Mouse (Mus musculus) layer of hippocampus, adult 9-10 months (tissue): ENCODE measurements around the gene Ina.

Source experiments
- DNase-seq: peaks from one replicate; pipeline ENCODE4 v3.0.0; 2022; ENCODE audit warnings: low spot score

Ina gene

DNA sequence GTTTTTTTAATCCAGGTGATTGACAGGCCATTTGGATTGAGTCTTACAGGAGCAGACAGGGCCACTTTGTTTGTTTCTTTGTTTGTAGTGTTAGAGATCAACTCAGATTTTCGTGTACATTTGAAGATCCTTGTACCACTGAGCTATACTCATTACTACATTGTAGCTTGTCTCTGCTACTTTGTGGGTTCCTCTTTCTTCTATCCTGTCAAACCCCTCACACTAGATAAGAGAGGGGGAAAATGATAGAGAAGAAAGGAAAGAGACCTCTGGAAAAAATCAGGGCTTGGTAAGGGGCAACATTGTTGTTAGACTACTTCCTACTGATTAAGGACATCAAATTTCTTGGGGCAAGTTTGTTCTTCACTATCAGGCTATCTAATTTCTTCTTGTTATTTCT, 43.2 kb downstream of the Ina start:
- DNase-seq, result no peak

DNA sequence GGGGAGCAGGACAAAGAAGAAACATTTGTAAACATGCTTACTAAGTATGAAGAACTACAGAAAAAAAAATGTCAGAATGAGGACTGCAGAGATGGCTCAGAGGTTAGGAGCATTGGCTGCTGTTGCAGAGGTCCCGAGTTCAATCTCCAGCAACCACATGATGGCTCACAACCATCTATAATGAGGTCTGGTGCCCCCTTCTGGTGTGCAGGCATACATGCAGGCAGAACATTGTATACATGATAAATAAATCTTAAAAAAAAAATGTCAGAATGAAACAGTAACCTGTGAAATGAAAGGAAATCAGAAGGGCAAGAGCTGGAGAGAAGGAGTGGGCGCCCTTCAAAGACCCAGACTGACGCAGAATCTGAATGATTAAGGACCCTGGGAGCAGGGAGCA, 51.4 kb downstream of the Ina start:
- DNase-seq, result no peak

DNA sequence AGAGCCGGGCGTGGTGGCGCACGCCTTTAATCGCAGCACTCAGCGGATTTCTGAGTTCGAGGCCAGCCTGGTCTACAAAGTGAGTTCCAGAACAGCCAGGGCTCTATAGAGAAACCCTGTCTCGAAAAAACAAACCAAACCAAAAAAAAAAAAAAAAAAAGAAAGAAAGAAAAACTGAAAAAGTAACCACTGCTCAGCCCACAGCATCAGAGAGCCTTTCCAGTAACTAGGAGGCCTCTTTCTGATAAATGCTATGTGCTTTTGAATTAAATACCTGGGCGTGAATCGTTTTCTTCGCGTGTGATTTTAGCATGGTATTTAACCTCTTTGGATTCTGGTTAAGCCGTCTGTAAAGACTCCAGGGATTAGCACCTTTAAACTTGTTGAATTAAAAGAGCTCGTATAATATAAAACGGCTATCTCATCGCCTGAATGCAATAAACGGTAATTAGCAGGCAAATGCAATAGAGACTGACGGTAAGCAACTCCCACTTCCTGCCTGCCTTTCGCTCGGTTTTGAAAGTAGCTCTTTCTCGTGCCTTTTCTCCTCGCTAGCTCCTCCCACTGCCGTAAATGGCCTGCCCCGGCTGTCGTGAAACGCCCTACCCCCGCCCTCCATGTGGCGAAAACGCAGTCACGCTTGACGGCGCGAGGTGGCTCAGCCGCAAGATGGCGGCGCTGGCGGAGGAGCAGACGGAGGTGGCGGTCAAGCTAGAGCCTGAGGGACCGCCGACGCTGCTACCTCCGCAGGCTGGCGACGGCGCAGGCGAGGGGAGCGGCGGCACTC, 52.8 kb downstream of the Ina start, which contains the start of gene Taf5:
Gene Taf5 (plus strand): TSS at position 651 of the 787 bp plus-strand sequence.
- peak; percentile 88 for DNase-seq

DNA sequence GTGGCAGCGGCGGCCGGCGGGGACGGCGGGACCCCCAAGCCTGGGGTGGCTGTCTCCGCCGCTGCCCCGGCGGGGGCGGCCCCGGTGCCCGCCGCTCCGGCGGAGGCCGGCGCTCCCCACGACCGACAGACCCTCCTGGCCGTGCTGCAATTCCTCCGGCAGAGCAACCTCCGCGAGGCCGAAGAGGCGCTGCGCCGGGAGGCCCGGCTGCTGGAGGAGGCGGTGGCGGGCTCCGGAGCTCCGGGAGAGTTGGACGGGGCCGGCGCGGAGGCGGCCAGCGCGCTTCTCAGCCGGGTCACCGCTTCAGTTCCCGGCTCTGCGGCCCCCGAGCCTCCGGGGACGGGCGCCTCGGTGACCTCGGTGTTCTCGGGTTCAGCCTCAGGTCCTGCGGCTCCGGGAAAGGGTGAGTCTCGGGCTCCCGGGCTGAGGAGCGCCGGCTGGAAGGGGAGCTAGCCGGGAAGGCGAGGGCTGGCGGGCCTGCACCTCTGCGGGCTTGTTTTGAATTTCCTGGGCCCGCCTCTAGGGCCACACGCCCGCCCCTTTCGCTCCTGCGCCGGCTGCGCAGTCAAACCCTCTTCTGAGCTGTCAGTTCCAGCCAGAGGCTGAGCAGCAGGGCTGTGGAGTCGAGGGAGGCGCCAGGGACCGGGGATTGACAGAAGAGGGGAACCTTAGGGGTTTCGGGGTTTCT, 53.6 kb downstream of the Ina start:
- DNase-seq, result peak; percentile 36
